Mouse (Mus musculus) spleen, adult 2 months (tissue): ENCODE results near the gene Gm15557. TPM values are rescaled to one million over a fixed set of nuclear protein-coding genes. Genes with fewer than 3 reads are reported as not detected.

Experiments used
- DNase-seq, 2 experiments: peaks; one replicate each; pipeline versions ENCODE4 v3.0.0 to v3.0.0-alpha.2; 2012 to 2021; ENCODE audit warnings: low spot score in 2 of 2, low read depth in 1 of 2
- H3K27ac ChIP-seq: fragments of 200-500 bp; 2 replicates; pipeline ENCODE4 v1.5.1; 2012; ENCODE audit warnings: low read length, inconsistent platforms; ENCODE audit not compliant: insufficient read depth
- H3K27me3 ChIP-seq: fragments of 200-500 bp; 2 replicates; pipeline ENCODE4 v1.6.1; 2012; ENCODE audit warnings: mild to moderate bottlenecking, moderate library complexity, low read length, inconsistent platforms; ENCODE audit not compliant: control insufficient read depth, insufficient read depth
- H3K36me3 ChIP-seq: fragments of 200-500 bp; 2 replicates; pipeline ENCODE4 v1.6.1; 2012; ENCODE audit warnings: mild to moderate bottlenecking, low read length, inconsistent platforms; ENCODE audit not compliant: control insufficient read depth, insufficient read depth
- H3K4me1 ChIP-seq: fragments of 200-500 bp; 2 replicates; pipeline ENCODE4 v1.6.1; 2011; ENCODE audit warnings: inconsistent platforms; ENCODE audit not compliant: control insufficient read depth, insufficient read depth, insufficient read length
- H3K4me3 ChIP-seq: fragments of 200-500 bp; 2 replicates; pipeline ENCODE4 v1.5.1; 2011; ENCODE audit warnings: mild to moderate bottlenecking, inconsistent platforms; ENCODE audit not compliant: insufficient read depth, insufficient read length; ENCODE audit errors: extremely low read depth
- CTCF ChIP-seq: fragments of 200-500 bp; IDR thresholded peaks from 2 replicates; pipeline ENCODE4 v1.5.1; 2011; ENCODE audit warnings: mild to moderate bottlenecking, inconsistent platforms; ENCODE audit not compliant: insufficient read depth, insufficient read length, insufficient replicate concordance; ENCODE audit errors: extremely low read depth
- POLR2A ChIP-seq: fragments of 200-500 bp; IDR thresholded peaks from 2 replicates; pipeline ENCODE4 v1.6.1; 2011; ENCODE audit warnings: low read depth, low read length, inconsistent platforms
- WGBS: fragments of 180-500 bp; shearing (Covaris S2); methylation state at CpG from one replicate; pipeline ENCODE4 v1.1.7; 2018; 5-methylcytosine and 5-hydroxymethylcytosine counted together
- polyA plus RNA-seq: library from polyadenylated mRNA; depleted of rRNA; stranded (reverse); fragments of >200 nt; gene quantifications from 2 replicates; pipeline ENCODE4 v1.2.3, GENCODE M21; 2012

Gm15557 gene
- polyA plus RNA-seq, 1 experiment, result not detected

- Histone ChIP-seq H3K36me3 (no peaks in the 10 kb centered on the region), H3K4me1 (no peaks in the 10 kb centered on the region), H3K27me3 (no peaks in the 10 kb centered on the region), H3K4me3 (no peak overlapping the region), H3K27ac (no peak overlapping the region)
- no peak for DNase-seq
- WGBS, result 75% methylated on average over 6 of the region's 6 CpGs
- no peak for TF ChIP-seq POLR2A
- TF ChIP-seq CTCF, result no peak
Measured at GRCm38 (mm10) chr2:155949362-155949761, 8.8 kb downstream of the Gm15557 start.

GRCm38 (mm10) chr2:155952006-155952405, 11.5 kb downstream of the Gm15557 start:
- Histone ChIP-seq H3K4me1 (no peaks in the 10 kb centered on the region), H3K4me3 (no peak overlapping the region), H3K36me3 (no peaks in the 10 kb centered on the region), H3K27me3 (no peaks in the 10 kb centered on the region), H3K27ac (no peak overlapping the region)
- peak in 1 of 2 experiments; percentile 37 for DNase-seq
- TF ChIP-seq POLR2A (no peak), CTCF (no peak)

- peak; percentile 83 to 85 for DNase-seq
- under 1% methylated on average over 59 of the region's 59 CpGs for WGBS
- peak within 1 kb of the TSS; percentile 64 for H3K4me3 ChIP-seq
Measured at GRCm38 (mm10) chr2:155956134-155957059, 15.9 kb downstream of the Gm15557 start, which contains the start of gene Cep250. Cep250 (plus strand) TSS chr2:155956458.

GRCm38 (mm10) chr2:155959981-155960380, 19.5 kb downstream of the Gm15557 start:
- Histone ChIP-seq H3K27ac (no peak overlapping the region), H3K27me3 (no peaks in the 10 kb centered on the region), H3K4me1 (no peaks in the 10 kb centered on the region), H3K36me3 (0 out of 2 replicates have a peak, but pooled peaks cover 2% of the 10 kb centered on the region), H3K4me3 (no peak overlapping the region)
- WGBS, result 92% methylated on average over 5 of the region's 5 CpGs
- TF ChIP-seq CTCF, result no peak
- TF ChIP-seq POLR2A, result no peak
- no peak for DNase-seq

More at GRCm38 (mm10) chr2:155956134-155957059, 15.9 kb downstream of the Gm15557 start, which contains the start of gene Cep250:
- Histone ChIP-seq H3K27ac (peak within 1 kb of the TSS; percentile 90), H3K36me3 (no peaks in the 10 kb centered on the region), H3K4me1 (no peaks in the 10 kb centered on the region), H3K27me3 (no peaks in the 10 kb centered on the region)
- peak; percentile 38 for TF ChIP-seq POLR2A
- no peak for TF ChIP-seq CTCF

GRCm38 (mm10) chr2:155961862-155962261, 21.3 kb downstream of the Gm15557 start:
- Histone ChIP-seq H3K36me3 (peaks cover 4% of the 10 kb centered on the region; the same call in 1 of the 2 replicates), H3K27ac (no peak overlapping the region), H3K27me3 (no peaks in the 10 kb centered on the region), H3K4me3 (no peak overlapping the region), H3K4me1 (no peaks in the 10 kb centered on the region)
- no peak for TF ChIP-seq CTCF
- TF ChIP-seq POLR2A, result no peak
- 43% methylated on average over 10 of the region's 10 CpGs for WGBS
- peak in 1 of 2 experiments; percentile 39 for DNase-seq

- no peak for TF ChIP-seq POLR2A
- TF ChIP-seq CTCF, result no peak
- H3K27ac ChIP-seq, result no peak overlapping the region
- H3K4me3 ChIP-seq, result no peak overlapping the region
- H3K27me3 ChIP-seq, result no peaks in the 10 kb centered on the region
- peaks cover 7% of the 10 kb centered on the region for H3K36me3 ChIP-seq
- WGBS, result 78% methylated on average over 1 of the region's 1 CpGs
- DNase-seq, result no peak
- no peaks in the 10 kb centered on the region for H3K4me1 ChIP-seq
Measured at GRCm38 (mm10) chr2:155962991-155963390, 22.5 kb downstream of the Gm15557 start.
